Mouse (Mus musculus): Measurements from ENCODE around the gene 1700025C18Rik.

DNA sequence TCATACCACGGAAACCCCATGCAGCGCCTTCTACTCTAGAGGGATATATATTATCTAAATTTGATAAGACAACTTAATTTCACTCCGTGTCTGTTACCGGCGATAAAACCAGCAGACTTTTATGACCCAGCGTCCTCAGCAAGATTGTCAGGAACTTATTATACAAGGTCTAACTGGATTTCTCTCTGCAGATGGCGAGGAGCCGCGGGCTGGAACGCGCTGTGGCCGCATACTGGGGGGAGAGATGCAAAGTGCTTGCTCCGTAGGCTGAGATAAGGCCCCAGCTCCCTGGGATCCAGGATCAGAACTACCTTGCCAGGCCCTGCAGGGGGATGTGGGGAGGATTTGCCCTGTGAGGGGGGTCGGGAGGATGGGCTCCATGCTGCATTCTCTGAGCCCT, 1.1 kb downstream of the 1700025C18Rik start:
- TF ChIP-seq POLR2A (IDR thresholded peaks at IDR 0.05; ENCODE audit: extremely low read depth, insufficient read depth, low read length) (no peak), CTCF (IDR thresholded peaks at IDR 0.05; ENCODE audit: extremely low read depth, insufficient read depth, low read length) (no peak)

All from cortical plate, adult 2 months (tissue).